Mouse (Mus musculus) cerebellum, adult 2 months (tissue): ENCODE data around the gene Col24a1.

Experiments
- CTCF ChIP-seq: fragments of 200-500 bp; IDR thresholded peaks from 2 replicates; pipeline ENCODE4 v1.5.1; 2011; ENCODE audit warnings: low read depth, mild to moderate bottlenecking, control low read depth, low read length, moderate library complexity, borderline replicate concordance; ENCODE audit not compliant: insufficient read depth
- POLR2A ChIP-seq: fragments of 200-500 bp; IDR thresholded peaks from 2 replicates; pipeline ENCODE4 v1.6.1; 2011; ENCODE audit warnings: low read length, control low read depth, borderline replicate concordance; ENCODE audit not compliant: insufficient read depth

DNA sequence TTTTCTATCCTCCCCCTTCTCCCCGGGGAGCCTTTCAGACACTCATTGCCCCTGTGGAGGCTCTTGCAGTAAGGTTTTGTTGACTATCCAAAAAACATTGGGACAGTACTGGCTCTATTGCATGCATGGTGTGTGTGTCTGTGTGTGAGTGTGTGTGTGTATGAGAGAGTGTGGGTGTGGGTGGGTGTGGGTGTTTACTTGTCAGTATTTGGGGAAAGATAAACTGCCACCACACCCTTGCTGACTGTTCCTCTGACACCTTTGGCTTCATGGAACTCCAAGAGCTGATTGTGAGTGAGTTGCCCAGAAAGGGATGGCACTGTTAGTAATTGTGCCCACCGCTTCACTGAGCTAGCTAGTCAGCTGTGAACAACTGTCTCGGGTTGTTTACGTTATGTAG lies 298.3 kb downstream of the Col24a1 start:
- TF ChIP-seq POLR2A (no peak), CTCF (no peak)
